ENCODE assay signal across 22 mouse cellular contexts in the genomic region with DNA sequence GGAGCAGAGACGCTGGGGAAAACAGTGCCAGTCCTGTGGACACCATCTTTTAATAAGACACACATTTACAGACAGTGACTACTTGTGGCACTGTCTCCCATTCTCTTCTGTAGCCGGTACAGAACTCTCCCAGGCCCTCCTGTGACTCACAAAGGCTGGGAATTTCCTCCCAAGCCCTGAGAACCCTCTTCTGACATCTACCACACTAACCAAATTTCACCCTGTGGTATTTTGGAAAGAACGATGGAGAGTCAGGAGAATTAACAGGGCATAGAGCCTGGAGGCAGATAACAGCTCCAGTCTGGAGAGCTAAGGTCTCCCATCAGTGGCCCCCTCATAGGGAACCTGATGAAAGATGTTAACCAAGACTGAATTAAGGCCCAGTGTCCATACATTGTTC. TPM values are rescaled to one million over a fixed set of nuclear protein-coding genes. Genes with fewer than 3 reads are reported as not detected.
DNase-seq lines count a peak whose midpoint lies in the region; TF ChIP-seq lines count a peak whose summit lies in the region.
"Had no signal": no experiment of that assay in that cellular context is flagged by ENCODE, and none has a peak within 500 bp of the region (broad histone marks: within the 10 kb centered on the region; RNA-seq: fewer than 3 reads in every experiment).

No protein-coding gene starts in this region.

- H3K9me3 ChIP-seq in CH12.LX (replicated peaks; ENCODE audit: low read length), result no peaks in the 10 kb centered on the region
- H3K9me3 ChIP-seq: neural tube, embryonic 12.5 days had no signal

- H3K9ac ChIP-seq in CH12.LX (ENCODE audit: insufficient read depth, low read depth), result no peak overlapping the region
- H3K9ac ChIP-seq: neural tube, embryonic 12.5 days had no signal

- no peak overlapping the region for H3K4me2 ChIP-seq in CH12.LX (ENCODE audit: insufficient read depth, low read depth, poor library complexity, severe bottlenecking)
- H3K4me2 ChIP-seq: neural tube, embryonic 12.5 days had no signal

- dilution Hi-C loops in CH12.LX (cut with MboI; ENCODE audit: extremely low pct_ligation_motif_present, extremely low pct_unique_long_range_greater_than_20kb, low sequenced_read_pairs), result no loop called here

- H3K27ac ChIP-seq in kidney, adult 2 months (ENCODE audit: insufficient read depth, low read depth, low read length), result 0 out of 2 replicates have a peak overlapping the region, but pooled peaks have one; percentile 53
- H3K27ac ChIP-seq in CH12.LX (ENCODE audit: insufficient read depth, low read depth), result peak overlapping the region; percentile 11; the same call in 1 of the 2 replicates
- peak overlapping the region; percentile 62 for H3K27ac ChIP-seq in embryonic fibroblast, embryonic 13.5 days (ENCODE audit: insufficient read depth, low read length)
- H3K27ac ChIP-seq: neural tube, embryonic 12.5 days; stomach, postnatal 0 days had no signal

- 67% methylated on average over 3 of the region's 3 CpGs for WGBS in kidney, adult 2 months

- no peak overlapping the region for H3K4me3 ChIP-seq in kidney, adult 2 months (ENCODE audit: insufficient read depth, low read depth, low read length)
- H3K4me3 ChIP-seq in CH12.LX (replicated peaks in 1 of 3; ENCODE audit: low read depth in 2 of 3, low read length in 2 of 3, poor library complexity in 1 of 3), result no peak overlapping the region
- no peak overlapping the region for H3K4me3 ChIP-seq in embryonic fibroblast, embryonic 13.5 days (ENCODE audit: insufficient read depth, low read length)
- H3K4me3 ChIP-seq: erythroblast, embryonic 14.5 days; neural tube, embryonic 12.5 days had no signal

- H3K4me1 ChIP-seq in kidney, adult 2 months (ENCODE audit: control insufficient read depth, insufficient read depth, low read length), result peaks cover 8% of the 10 kb centered on the region
- peaks cover 8 to 19% of the 10 kb centered on the region in 2 experiments for H3K4me1 ChIP-seq in CH12.LX (ENCODE audit: control insufficient read depth in 1 of 2, insufficient read depth in 2 of 2)
- H3K4me1 ChIP-seq in embryonic fibroblast, embryonic 13.5 days (ENCODE audit: control insufficient read depth, insufficient read depth, low read length), result peaks cover 6% of the 10 kb centered on the region; the same call in 1 of the 2 replicates

- no peaks in the 10 kb centered on the region for H3K79me2 ChIP-seq in CH12.LX (replicated peaks; ENCODE audit: control insufficient read depth, extremely low read depth, insufficient read depth, poor library complexity, severe bottlenecking)

- H3K27me3 ChIP-seq in kidney, adult 2 months (replicated peaks; ENCODE audit: control insufficient read depth, insufficient read depth, low read length), result no peaks in the 10 kb centered on the region
- H3K27me3 ChIP-seq in CH12.LX (replicated peaks), result no peaks in the 10 kb centered on the region
- H3K27me3 ChIP-seq: neural tube, embryonic 12.5 days had no signal

- DNase-seq in kidney, adult 2 months, result no peak
- no peak for DNase-seq in kidney, adult 11 months
- DNase-seq in 3T3-L1 (ENCODE audit: low read depth, low spot score) (peak; percentile 80), CH12.LX (ENCODE audit: extremely low read depth) (no peak)
- no peak for DNase-seq in natural killer cell, adult 2 months (ENCODE audit: low spot score in 2 of 2)
- DNase-seq in cerebellum, adult 11-12 months, result no peak
- DNase-seq: cerebellum, adult 9-10 months; kidney, postnatal 4 days; lung, adult 2 months had no signal

- no peak for TF ChIP-seq CTCF in kidney, adult 2 months (conservative IDR thresholded peaks at IDR 0.05; ENCODE audit: insufficient read depth, insufficient read length, low read depth, low read length)
- TF ChIP-seq CTCF in CH12.LX (conservative IDR thresholded peaks at IDR 0.05 in 1 of 2, IDR thresholded peaks at IDR 0.05 in 1 of 2; ENCODE audit: low read depth in 2 of 2, low read length in 2 of 2), result no peak
- TF ChIP-seq CTCF in embryonic fibroblast, embryonic 13.5 days (IDR thresholded peaks at IDR 0.05; ENCODE audit: borderline replicate concordance, insufficient read depth, low read length), result no peak

- no peak for TF ChIP-seq EP300 in CH12.LX (IDR thresholded peaks at IDR 0.05; ENCODE audit: low read length)

- no peak for TF ChIP-seq RAD21 in CH12.LX (IDR thresholded peaks at IDR 0.05; ENCODE audit: low read depth, low read length)

- no peaks in the 10 kb centered on the region for H3K36me3 ChIP-seq in kidney, adult 2 months (ENCODE audit: control insufficient read depth, insufficient read depth, low read length)
- peaks cover 0 to 33% of the 10 kb centered on the region in 2 experiments for H3K36me3 ChIP-seq in CH12.LX (replicated peaks in 1 of 2; ENCODE audit: control insufficient read depth in 1 of 2, insufficient read depth in 1 of 2, low read length in 1 of 2)
- H3K36me3 ChIP-seq: neural tube, embryonic 12.5 days had no signal

- no peak for TF ChIP-seq POLR2A in kidney, adult 2 months (IDR thresholded peaks at IDR 0.05; ENCODE audit: low read depth, low read length)
- no peak for TF ChIP-seq POLR2A in CH12.LX (IDR thresholded peaks at IDR 0.05; ENCODE audit: low read depth, low read length)
- no peak for TF ChIP-seq POLR2A in embryonic fibroblast, embryonic 13.5 days (IDR thresholded peaks at IDR 0.05; ENCODE audit: low read depth, low read length)

- in situ Hi-C loops in CH12.LX (cut with MboI; ENCODE audit: low pct_ligation_motif_present, low pct_unique_long_range_greater_than_20kb, low sequenced_read_pairs), result loop anchor here (25.0 kb wide), 1 partner anchor 549 kb away; no protein-coding TSS in a partner anchor

TF ChIP-seq in CH12.LX, 34 proteins besides CTCF, POLR2A, EP300 and RAD21:
- TF ChIP-seq ZMIZ1 (IDR thresholded peaks at IDR 0.05; ENCODE audit: low read depth, low read length) (no peak), JUN (IDR thresholded peaks at IDR 0.05; ENCODE audit: insufficient read depth, low read depth, low read length) (no peak), USF2 (conservative IDR thresholded peaks at IDR 0.05; ENCODE audit: low read depth, low read length) (no peak), MYC (IDR thresholded peaks at IDR 0.05; ENCODE audit: low read depth, low read length) (no peak), MAX (IDR thresholded peaks at IDR 0.05; ENCODE audit: low read length) (no peak), CHD2 (IDR thresholded peaks at IDR 0.05; ENCODE audit: low read length) (no peak), BHLHE40 (IDR thresholded peaks at IDR 0.05; ENCODE audit: low read depth, low read length) (no peak), POLR2AphosphoS2 (IDR thresholded peaks at IDR 0.05; ENCODE audit: low read depth, low read length) (no peak), SMC3 (IDR thresholded peaks at IDR 0.05; ENCODE audit: low read depth, low read length) (no peak), CHD1 (IDR thresholded peaks at IDR 0.05; ENCODE audit: low read depth, low read length) (no peak), ETS1 (conservative IDR thresholded peaks at IDR 0.05; ENCODE audit: low read depth, low read length) (no peak), KAT2A (IDR thresholded peaks at IDR 0.05; ENCODE audit: insufficient replicate concordance, low read length) (no peak)

RNA-seq across cellular contexts. Expression of gene Ahctf1, which starts 59.5 kb away (rescaled TPM):
- 6.3 and 6.4 TPM in 2 replicates for polyA plus RNA-seq in kidney, adult 2 months (2012; rRNA removed)
- 79.2 and 81.0 TPM in 2 replicates for total RNA-seq in CH12.LX (2012; rRNA removed)
- 111 and 127 TPM in 2 replicates for total RNA-seq in CH12.LX (2014; rRNA removed)
- 90.3 and 96.0 TPM in 2 replicates for polyA plus RNA-seq in CH12.LX (2012; ENCODE audit: insufficient read length, low read depth)
- 85.9 and 93.0 TPM in 2 replicates for polyA plus RNA-seq in embryonic fibroblast, embryonic 13.5 days (2011; ENCODE audit: insufficient read length, low read depth, missing spikeins)

RNA-seq across cellular contexts. Expression of gene Gm10518, which starts 59.8 kb away (rescaled TPM):
- not detected in 2 replicates for polyA plus RNA-seq in kidney, adult 2 months (2012; rRNA removed)
- total RNA-seq in CH12.LX (2012; rRNA removed) (8.0 TPM in 2 replicates), CH12.LX (2014; rRNA removed) (not detected in 2 replicates)
- polyA plus RNA-seq in CH12.LX (2012; ENCODE audit: insufficient read length, low read depth), result 0.40 TPM in 1 of 2 replicates, not detected in the other
- not detected in 2 replicates for polyA plus RNA-seq in embryonic fibroblast, embryonic 13.5 days (2011; ENCODE audit: insufficient read length, low read depth, missing spikeins)
- total RNA-seq: common myeloid progenitor, adult 5-6 weeks; layer of hippocampus, postnatal 14 days; left cerebral cortex, postnatal 10 days; midbrain, postnatal 0 days had no signal
- polyA plus RNA-seq: erythroblast, embryonic 14.5 days; forebrain, embryonic 16.5 days; gonadal fat pad, adult 2 months; heart, embryonic 16.5 days; limb, embryonic 14.5 days; lung, adult 2 months; midbrain, postnatal 0 days; urinary bladder, adult 2 months had no signal

Comparison
In these comparisons a context has a peak if more than half of its experiments do, and no peak if none do; other contexts are left out.
1. H3K27ac ChIP-seq: peak in every context shown above with its lines; median percentile 62 in embryonic fibroblast, embryonic 13.5 days; 53 in kidney, adult 2 months; 11 in CH12.LX.
2. RNA of gene Ahctf1, which starts 59.5 kb away (polyA plus RNA-seq): 90.3 to 96.0 TPM in CH12.LX and 85.9 to 93.0 TPM in embryonic fibroblast, embryonic 13.5 days; 6.3 to 6.4 TPM in kidney, adult 2 months; every median in the first group is over 10 times any median in the second.